Mouse (Mus musculus) kidney, adult 2 months (tissue): ENCODE measurements around the gene Stip1. TPM values are rescaled to one million over a fixed set of nuclear protein-coding genes. Genes with fewer than 3 reads are reported as not detected.

ENCODE experiments used
- DNase-seq: peaks from one replicate; pipeline ENCODE4 v3.0.0; 2021
- H3K27ac ChIP-seq: fragments of 200-500 bp; 2 replicates; pipeline ENCODE4 v1.5.1; 2012; ENCODE audit warnings: low read depth, low read length, control low read depth, inconsistent platforms; ENCODE audit not compliant: insufficient read depth
- H3K27me3 ChIP-seq: fragments of 200-500 bp; replicated peaks from 2 replicates; pipeline ENCODE4 v1.6.1; 2012; ENCODE audit warnings: mild to moderate bottlenecking, moderate library complexity, low read length, inconsistent platforms; ENCODE audit not compliant: control insufficient read depth, insufficient read depth
- H3K36me3 ChIP-seq: fragments of 200-500 bp; 2 replicates; pipeline ENCODE4 v1.6.1; 2012; ENCODE audit warnings: mild to moderate bottlenecking, moderate library complexity, low read length, inconsistent platforms; ENCODE audit not compliant: control insufficient read depth, insufficient read depth
- H3K4me1 ChIP-seq: fragments of 200-500 bp; 2 replicates; pipeline ENCODE4 v1.6.1; 2011; ENCODE audit warnings: low read length; ENCODE audit not compliant: control insufficient read depth, insufficient read depth
- H3K4me3 ChIP-seq: fragments of 200-500 bp; 2 replicates; pipeline ENCODE4 v1.5.1; 2011; ENCODE audit warnings: mild to moderate bottlenecking, low read depth, low read length, control low read depth; ENCODE audit not compliant: insufficient read depth
- CTCF ChIP-seq: fragments of 200-500 bp; conservative IDR thresholded peaks from 2 replicates; pipeline ENCODE4 v1.5.1; 2011; ENCODE audit warnings: low read depth, mild to moderate bottlenecking, control low read depth, low read length, moderate library complexity, mixed read lengths; ENCODE audit not compliant: insufficient read depth, insufficient read length
- POLR2A ChIP-seq: fragments of 200-500 bp; IDR thresholded peaks from one replicate; pipeline ENCODE4 v1.6.1; 2011; ENCODE audit warnings: low read depth, low read length, control low read depth
- WGBS: fragments of 180-500 bp; shearing (Covaris S2); methylation state at CpG from one replicate; pipeline ENCODE4 v1.1.7; 2018; 5-methylcytosine and 5-hydroxymethylcytosine counted together
- polyA plus RNA-seq: library from polyadenylated mRNA; depleted of rRNA; stranded (reverse); fragments of >200 nt; gene quantifications from 2 replicates; pipeline ENCODE4 v1.2.3, GENCODE M21; 2012; rRNA removed

Gene Stip1
- 40.6 and 51.4 TPM in 2 replicates for polyA plus RNA-seq

GRCm38 (mm10) chr19:7039841-7040636 lies at the start of gene Stip1:
TSS of gene Stip1 (minus strand) at chr19:7039967.
- Histone ChIP-seq H3K4me3 (peak within 1 kb of the TSS; percentile 64), H3K4me1 (peaks cover 4% of the 10 kb centered on the region; the same call in 1 of the 2 replicates), H3K27ac (peak within 1 kb of the TSS; percentile 81), H3K36me3 (no peaks in the 10 kb centered on the region), H3K27me3 (no peaks in the 10 kb centered on the region)
- under 1% methylated on average over 49 of the region's 49 CpGs for WGBS
- DNase-seq: peak; percentile 100
- peak; percentile 90 for TF ChIP-seq POLR2A
- TF ChIP-seq CTCF: peak; percentile 25; the same call in 1 of the 2 replicates

DNA sequence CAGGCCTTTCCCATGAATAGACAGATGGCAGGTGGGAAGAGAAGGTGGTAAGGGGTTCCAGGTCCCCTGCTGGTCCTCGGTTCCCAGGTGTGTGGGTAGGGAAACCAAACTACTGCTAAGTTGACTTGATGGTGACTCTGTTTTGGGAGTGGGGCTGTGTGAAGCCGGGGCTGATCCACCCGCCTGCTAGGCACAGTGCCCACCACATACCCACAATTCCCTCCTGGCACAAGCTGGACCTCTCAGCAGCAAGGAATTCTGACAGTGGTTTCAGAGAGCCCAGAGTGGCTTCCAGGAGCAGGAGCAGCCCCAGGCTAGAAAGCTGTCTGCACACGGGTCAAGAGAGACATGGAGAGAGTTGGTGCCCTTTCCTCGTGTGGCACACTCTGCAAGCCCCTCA lies 49.3 kb upstream of the Stip1 start:
- TF ChIP-seq CTCF (no peak), POLR2A (no peak)
- Histone ChIP-seq H3K36me3 (no peaks in the 10 kb centered on the region), H3K4me3 (no peak overlapping the region), H3K27me3 (no peaks in the 10 kb centered on the region), H3K4me1 (no peaks in the 10 kb centered on the region), H3K27ac (no peak overlapping the region)
- DNase-seq: no peak
- 75% methylated on average over 5 of the region's 5 CpGs for WGBS

- WGBS: 66% methylated on average over 9 of the region's 9 CpGs
- TF ChIP-seq CTCF (no peak), POLR2A (no peak)
Observed at GRCm38 (mm10) chr19:7088558-7088957, 48.8 kb upstream of the Stip1 start.

DNA sequence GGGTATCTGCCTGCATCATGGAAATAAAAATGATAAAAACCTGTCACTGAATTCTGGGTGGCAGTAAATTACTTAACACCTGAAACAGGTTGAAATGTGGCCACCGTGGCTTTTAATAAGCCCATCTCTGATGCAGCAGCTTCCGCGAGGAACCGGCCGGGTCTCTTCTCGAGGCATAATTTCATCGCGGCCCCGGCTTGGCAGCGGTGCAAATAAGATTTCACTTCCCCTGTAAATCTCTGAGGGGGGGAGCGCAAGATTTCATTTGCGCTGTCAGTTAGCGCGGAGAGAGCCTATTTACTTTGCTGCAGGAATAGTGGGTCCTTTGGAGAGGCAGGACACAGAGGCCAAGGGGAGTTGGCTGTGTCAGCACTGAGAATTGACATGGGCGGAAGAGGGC lies 45.0 kb upstream of the Stip1 start:
- 49% methylated on average over 15 of the region's 15 CpGs for WGBS
- Histone ChIP-seq H3K4me3 (no peak overlapping the region), H3K36me3 (no peaks in the 10 kb centered on the region), H3K27ac (no peak overlapping the region), H3K27me3 (no peaks in the 10 kb centered on the region), H3K4me1 (no peaks in the 10 kb centered on the region)
- no peak for TF ChIP-seq POLR2A
- no peak for TF ChIP-seq CTCF
- no peak for DNase-seq

More at GRCm38 (mm10) chr19:7088558-7088957, 48.8 kb upstream of the Stip1 start:
- H3K4me3 ChIP-seq: no peak overlapping the region
- no peaks in the 10 kb centered on the region for H3K27me3 ChIP-seq
- no peaks in the 10 kb centered on the region for H3K4me1 ChIP-seq
- no peaks in the 10 kb centered on the region for H3K36me3 ChIP-seq
- no peak for DNase-seq
- H3K27ac ChIP-seq: no peak overlapping the region

- no peak for DNase-seq
- H3K27ac ChIP-seq: no peak overlapping the region
- no peaks in the 10 kb centered on the region for H3K36me3 ChIP-seq
- TF ChIP-seq POLR2A: no peak
- TF ChIP-seq CTCF: no peak
- H3K4me1 ChIP-seq: no peaks in the 10 kb centered on the region
- H3K27me3 ChIP-seq: no peaks in the 10 kb centered on the region
- 86% methylated on average over 14 of the region's 14 CpGs for WGBS
- H3K4me3 ChIP-seq: no peak overlapping the region
Observed at GRCm38 (mm10) chr19:7083035-7083794, 43.4 kb upstream of the Stip1 start.

GRCm38 (mm10) chr19:7081516-7082266 lies 41.9 kb upstream of the Stip1 start:
- WGBS: 54% methylated on average over 7 of the region's 7 CpGs
- Histone ChIP-seq H3K36me3 (no peaks in the 10 kb centered on the region), H3K27ac (no peak overlapping the region), H3K4me3 (no peak overlapping the region), H3K4me1 (no peaks in the 10 kb centered on the region), H3K27me3 (no peaks in the 10 kb centered on the region)
- TF ChIP-seq POLR2A (no peak), CTCF (no peak)
- DNase-seq: no peak
